Mouse (Mus musculus) c-Kit-positive CD71-positive TER-119-positive erythroid progenitor cells, embryonic 14.5 days (primary cell): ENCODE data around the gene Rabgef1.

Source experiments
- DNase-seq: peaks from one replicate; pipeline ENCODE4 v3.0.0-alpha.2; 2013; ENCODE audit warnings: low spot score

Rabgef1 gene

DNA sequence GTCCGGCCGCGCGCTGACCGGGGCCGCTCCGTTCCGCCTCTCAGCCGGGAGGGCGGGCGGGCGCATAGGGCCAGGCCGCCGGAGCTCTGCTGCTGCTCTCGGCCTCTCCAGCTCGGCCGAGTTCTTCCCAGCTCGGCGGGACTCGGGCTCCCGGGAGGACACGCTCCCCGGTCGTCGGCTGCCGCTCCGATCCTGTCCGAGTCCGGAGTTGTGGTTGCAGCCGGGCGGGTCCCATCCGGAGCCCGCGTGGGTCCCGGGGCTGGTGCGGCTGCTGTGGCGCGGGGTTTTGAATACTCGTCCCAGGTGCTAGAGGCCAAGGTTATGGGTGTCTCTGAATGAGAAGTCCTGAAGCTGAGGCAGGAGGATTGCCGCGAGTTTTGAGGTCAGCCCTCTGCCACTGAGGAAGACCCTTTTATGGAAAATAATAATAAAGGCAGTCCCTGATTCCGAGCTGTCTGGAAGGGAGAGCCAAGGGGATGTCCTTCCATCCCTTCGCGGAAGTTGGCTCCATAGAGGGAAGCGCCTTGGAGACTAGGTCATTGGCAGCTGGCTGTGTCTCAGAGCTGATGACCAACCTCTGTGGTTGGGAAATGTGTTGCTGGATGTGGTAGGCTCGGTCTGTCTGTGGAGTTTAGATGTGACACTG, 481 bp downstream of the Rabgef1 start:
- peak; percentile 38 for DNase-seq

DNA sequence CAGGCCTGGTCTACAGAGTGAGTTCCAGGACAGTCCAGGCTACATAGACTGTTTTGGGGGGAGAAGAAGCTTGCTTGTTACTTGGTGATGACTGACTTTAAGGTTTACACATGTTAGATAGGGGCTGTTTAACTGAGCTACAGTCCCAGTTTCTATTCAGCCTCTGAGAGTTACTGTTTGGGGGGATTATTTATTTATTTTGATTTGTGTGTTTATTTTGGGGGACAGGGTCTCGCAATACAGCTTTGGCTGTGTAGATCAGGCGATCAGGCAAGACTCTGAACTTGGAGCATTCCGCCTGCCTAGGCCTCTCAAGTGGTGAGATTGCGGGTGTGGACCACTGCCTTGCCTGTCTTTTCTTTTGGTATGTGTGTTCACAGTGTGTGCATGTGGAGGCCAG, 1.4 kb downstream of the Rabgef1 start:
- no peak for DNase-seq

DNA sequence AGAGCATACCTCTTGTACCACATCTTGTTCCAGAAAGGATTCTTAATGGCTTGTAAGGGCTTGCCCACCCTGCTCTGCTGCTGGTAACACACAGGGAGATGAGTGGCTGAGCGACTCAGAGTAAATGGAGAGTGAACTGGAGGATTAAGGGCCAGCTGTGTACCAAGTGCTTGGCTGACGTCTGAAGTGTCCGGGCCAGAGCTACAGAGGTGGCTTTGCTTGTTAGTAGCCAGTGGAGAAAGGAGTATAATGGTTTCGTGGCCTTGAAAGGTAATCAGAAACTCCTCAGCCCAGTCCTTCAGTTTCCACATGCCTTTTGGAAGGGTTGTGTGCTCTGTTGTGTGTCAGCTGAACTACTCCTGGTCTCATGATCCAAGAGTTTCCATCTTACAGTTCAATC, 6.3 kb downstream of the Rabgef1 start:
- no peak for DNase-seq

DNA sequence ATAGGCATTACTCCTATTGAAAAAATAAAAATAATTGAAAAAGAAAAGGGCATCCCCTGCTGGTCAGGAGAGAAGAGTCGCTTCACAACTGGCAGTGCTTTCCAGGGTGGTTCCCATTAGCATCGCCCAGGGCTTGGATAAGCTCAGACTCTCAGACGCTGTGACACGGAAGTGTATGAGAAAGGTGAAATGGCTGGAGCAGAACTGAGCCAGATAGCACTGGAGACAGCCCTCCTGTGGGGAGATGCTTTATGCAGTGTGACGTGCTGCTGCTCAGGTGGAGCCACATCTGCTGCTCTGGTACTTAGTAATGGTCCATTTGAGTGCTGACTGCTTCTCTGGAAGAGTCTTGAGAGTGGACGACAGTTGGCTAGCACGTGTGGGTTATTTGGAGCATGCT, 8.8 kb downstream of the Rabgef1 start:
- DNase-seq = no peak

DNA sequence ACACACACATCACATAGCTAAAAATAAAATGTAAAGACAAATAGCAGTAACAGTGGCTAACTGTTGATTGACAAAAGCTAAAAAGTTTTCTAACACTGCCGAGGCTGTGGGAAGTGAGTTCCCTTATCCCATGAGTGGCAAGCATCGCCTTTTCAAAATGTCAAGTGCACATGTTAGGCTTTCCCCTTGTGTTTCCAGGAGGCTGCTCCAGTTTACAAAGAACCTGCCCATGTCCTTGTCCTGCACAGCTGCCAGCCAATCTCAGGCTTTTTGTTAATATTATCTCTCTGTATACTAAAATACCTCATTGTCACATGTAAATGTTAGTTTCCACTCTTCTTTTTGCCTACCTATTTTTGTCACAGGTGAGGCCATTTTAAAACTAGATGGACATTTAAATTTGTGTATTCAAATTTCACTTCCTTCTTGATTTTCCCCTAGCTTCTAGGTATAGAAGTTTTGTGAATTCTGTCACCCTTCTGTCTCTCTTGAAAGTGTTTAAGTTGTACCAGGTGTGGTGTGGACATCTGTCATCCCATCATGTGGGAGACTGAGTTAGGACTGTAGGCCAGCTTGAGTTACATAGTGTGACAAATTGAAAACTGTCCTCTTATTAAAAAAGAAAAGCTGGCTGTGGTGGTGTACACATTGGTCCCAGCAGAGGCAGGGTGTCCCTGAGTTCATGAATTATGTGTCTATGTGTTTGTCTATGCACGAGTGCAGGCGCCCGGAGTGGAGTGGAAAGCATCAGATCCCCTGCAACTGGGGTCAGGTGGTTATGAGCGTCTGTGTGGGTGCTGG, 10.3 kb downstream of the Rabgef1 start:
- DNase-seq = no peak

DNA sequence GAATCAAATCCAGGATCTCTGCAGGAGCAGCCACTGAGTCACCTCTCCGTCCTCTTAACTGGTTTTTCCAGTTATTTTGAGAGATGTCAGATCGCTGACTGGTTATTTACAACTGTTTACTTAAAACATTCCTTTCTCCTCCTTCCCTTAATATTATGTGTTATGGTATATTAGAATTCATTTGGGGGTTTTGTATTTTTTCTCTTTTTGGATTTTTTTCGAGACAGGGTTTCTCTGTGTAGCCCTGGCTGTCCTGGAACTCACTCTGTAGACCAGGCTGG, 10.9 kb downstream of the Rabgef1 start:
- no peak for DNase-seq

DNA sequence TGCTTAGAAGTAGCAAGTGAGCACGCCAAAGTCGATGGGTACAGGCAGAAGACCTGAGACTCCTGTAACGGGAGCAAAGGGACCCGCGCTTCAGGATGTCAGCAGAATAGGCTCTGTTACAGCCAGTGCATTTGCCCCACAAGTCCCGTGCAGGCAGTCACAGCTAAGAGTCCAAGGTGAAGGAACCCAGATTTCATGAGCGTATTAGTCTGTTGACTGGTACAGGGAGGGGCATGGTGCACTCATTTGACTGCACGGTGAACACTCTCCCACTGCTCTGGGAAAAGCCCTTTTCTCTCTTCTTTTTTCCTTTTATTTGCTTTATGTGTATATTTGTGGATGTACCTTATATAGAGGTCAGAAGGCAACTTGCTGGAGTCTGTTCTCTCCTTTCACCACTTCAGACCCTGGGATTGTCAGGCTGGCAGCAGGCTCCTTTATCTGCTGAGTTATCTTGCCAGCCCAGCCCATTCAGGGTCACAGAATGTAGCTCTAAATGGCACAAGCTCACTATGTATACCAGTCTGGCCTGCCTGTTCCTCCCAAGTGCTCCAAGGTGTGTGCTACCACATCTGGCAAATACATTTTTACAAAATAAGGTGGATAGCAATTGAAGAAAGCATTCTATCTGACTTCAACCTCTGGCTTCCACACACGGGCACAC, 12.7 kb downstream of the Rabgef1 start:
- DNase-seq = no peak

DNA sequence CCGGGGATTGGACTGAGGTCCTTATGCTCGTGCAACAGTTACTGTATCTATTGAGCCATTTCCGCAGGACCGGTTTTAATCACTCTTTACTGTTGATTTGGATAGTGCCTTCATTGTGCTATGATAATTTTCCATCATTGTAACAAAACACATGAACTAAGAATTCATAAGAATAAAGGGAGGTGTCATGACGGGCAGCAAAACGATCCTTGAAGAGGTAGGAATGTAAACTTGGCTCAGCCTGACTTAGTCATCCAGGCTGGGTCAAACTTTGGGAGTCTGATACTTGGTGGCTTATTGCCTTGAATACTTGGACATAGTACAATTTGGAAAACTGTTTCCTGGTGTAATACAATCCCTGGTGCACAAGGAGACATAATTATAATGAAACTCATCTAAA, 13.7 kb downstream of the Rabgef1 start:
- no peak for DNase-seq

DNA sequence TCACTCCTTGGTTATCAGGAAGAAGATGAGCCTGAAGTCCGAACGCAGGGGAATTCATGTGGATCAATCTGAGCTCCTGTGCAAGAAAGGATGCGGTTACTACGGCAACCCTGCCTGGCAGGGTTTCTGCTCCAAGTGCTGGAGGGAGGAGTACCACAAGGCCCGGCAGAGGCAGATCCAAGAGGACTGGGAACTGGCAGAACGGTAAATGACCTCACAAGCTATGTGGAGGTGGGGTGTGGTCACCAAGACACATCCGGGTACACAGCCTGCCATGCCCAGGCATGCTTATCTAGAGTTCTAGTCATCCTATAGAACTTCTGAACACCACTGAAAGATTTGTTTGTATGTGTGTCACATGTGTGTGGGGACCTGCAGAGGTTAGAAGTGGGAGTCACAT, 15.8 kb downstream of the Rabgef1 start:
- no peak for DNase-seq

DNA sequence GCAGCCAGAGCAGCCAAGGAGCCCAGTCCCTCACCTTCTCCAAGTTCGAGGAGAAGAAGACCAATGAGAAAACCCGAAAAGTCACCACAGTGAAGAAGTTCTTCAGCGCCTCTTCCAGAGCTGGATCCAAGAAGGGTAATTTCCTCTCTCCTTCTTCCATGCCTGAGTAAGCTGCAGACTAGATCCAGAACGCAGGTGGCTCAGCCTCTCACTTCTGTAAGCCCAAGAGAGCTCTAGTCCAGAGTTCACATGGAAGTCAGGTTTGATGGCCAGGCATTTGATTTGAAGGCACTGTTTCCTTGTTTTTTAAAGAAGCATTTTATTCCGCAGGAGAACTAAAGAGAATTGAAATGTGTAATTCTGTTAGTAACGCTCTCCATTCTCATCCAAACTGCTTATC, 19.3 kb downstream of the Rabgef1 start:
- no peak for DNase-seq

DNA sequence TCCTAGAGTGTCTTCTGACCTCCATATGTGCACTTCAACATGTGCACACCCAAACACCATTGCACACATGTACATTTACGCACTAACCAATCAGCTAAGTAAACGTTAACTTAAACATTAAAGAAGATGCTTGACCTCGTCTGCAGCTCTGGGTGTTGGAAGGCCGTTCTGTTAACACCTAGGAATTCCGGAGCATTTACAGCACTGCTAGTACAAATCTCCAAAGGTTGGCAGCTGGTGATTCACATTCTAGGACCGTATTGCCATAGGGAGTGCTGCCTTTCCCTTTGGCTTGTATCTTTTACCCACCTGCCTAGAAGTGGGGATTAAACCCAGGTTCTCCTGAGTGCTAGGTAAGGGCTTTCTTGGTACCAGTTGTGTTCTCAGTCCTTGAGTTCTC, 20.3 kb downstream of the Rabgef1 start:
- DNase-seq = no peak

DNA sequence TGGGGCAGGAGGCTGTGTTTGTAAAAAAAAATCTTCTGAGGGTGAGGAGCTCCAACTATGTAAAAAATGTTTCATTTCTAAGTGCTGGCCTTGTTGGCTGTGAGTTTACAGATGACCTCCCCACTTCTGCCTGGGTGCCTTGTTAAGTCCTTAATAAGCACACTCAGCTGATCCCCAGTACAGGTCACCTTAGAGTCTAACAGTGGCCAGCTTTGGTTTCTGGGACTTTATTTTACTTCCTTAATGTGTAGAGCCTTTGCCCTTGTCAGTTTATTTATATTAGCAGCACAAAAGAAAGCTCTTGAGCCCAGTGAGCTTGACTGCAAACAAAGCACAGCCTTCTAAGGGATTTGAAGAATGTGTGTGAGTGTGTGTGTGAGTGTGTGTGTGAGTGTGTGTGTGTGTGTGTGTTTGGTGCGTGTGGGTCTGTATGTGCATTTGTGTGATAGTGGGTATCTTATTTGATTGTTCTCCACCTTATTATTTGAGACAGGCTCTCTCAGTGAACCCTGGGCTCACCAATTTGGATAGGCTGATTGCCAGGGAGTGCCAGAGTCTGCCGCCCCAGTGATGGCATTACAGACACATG, 20.9 kb downstream of the Rabgef1 start:
- no peak for DNase-seq

DNA sequence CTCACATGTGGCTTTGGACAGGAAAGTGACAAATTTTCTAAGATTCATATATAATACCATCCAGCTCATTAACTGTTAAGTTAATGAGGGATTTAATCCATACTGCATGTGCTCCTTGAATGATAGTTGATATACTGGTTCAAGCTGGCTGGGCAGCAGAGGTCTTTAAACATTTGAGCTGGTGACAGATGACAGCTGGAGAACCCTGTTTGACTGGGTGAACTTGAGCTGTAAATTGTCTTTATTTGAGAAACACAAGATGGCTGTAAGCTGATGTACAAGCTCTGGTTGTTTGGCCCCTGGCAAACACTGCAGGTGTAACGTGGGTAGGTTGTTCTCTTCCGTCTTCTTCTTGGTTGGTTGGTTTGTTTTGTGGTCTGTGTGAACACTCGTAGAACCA, 22.2 kb downstream of the Rabgef1 start:
- no peak for DNase-seq

DNA sequence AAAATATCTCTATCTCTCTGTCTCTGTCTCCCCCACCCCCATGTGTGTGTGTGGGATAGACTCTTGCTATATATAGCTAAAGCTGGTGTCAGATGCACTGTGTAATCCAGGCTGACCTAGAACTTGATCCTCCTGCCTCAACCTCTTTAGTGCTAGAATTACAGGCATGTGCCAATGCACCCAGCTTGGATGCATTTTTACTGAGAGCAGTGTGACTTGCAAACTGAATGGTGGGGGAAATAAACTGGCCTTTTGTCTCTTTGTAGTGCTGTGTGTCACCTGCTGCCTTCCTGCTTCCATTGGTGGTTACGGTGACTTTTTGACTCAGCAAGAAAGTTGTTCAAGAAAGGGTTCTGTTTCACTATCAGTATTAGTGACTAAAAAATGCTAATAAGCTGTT, 24.7 kb downstream of the Rabgef1 start:
- no peak for DNase-seq

DNA sequence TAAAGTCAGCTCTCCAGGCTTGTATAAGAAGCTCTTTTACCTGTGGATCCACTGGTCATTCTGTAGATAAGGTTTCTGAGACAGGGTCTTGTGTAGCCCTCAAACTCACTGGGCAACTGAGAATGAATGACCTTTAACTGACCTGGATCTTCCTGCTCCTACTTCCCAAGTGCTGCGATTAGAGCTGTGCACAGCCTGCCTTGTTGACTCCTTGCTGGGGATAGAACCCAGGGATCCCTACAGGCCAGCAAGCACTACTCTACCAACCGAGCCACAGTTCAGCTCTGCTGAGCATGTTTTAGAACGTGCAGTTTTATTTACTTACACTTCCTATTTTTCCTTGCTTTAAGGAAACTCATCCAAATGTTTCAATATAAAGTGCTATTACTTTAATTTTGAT, 25.9 kb downstream of the Rabgef1 start:
- no peak for DNase-seq

DNA sequence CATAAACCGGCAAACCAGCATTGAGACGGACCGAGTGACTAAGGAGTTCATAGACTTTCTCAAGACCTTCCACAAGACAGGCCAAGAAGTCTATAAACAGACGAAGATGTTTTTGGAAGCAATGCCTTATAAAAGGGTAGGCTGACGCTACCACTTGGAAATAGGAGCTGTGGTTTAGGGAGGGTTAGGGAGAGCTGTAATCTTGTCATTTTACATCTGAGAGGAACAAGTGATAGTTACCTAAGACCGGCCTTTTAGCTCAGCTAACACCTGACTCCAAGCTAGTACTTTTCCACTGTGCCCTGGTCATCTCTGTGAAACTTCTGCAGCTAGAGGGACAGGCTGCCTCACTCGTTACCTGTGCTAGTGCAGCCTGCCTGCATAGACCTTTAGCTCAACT, 26.4 kb downstream of the Rabgef1 start:
- no peak for DNase-seq

DNA sequence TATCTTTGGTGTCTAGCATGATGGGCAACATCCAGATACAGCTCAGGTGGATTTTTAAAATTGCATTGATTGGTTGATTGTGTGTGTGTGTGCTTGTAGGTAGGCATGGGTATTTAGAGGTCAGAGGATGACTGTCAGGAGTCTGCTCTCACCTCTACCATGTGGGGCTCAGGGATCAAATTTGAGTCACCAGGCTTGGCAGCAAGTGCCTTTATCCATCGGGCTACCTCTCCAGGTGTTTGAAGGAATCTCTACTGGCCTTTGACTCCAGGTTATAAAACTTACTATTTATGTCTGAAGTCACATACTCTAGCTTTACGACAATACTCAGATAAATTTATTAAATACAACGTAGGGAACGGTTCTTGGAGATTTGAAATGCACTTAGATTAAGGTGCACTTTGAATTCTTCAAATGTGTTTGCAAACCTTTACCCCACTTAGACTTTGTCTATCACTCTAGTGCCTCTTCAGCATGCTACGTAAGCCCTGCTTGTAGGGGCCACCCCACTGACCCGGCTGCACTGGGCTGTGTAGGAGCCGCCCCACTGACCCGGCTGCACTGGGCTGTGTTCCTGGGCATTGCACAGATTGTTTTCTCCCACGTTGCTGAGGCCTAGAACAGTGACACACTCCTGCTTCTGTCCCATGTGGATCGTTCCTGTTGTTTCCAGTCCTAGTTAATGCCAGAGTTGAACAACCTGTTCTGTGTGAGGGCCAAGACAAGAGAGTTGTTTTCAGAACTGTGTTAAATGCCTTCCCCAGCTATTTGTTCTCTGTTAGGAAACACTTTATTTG, 28.8 kb downstream of the Rabgef1 start:
- DNase-seq = no peak

DNA sequence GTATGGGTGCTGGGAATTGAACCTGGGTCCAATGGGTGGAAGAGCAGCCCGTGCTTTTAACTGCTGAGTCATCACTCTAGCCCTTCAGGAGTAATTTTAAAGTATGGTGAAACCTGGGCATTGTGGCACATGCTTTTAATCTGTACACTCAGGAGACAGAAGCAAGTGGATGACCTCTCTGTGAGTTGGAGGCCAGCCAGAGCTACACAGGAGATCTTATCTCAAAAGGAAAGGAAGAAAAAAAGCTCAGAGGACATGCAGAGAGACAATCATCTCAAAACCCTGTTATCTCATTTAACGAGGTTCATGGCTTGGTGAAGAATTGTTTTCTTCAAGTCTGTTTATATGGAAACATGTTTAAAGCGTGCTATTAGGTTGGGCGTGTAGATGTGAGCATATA, 32.4 kb downstream of the Rabgef1 start:
- no peak for DNase-seq

DNA sequence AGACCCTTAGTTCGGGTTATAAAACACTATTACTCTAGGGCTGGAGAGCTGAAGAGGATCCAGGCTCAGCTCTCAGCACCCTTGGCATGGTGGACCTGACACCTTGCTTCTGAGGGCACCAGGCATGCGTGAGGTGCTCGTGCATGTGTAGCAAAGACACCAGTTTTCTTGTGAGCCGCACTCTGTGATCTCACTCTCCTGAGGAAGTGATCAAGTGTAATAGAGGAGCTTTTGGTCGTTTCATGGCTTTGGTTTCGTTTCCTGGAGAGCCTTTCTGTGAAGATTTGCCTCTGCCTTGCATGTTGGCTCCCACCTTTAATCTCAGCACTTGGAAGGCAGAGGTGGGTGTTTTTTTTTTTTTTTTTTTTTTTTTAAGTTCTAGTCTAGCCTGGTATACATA, 33.0 kb downstream of the Rabgef1 start:
- no peak for DNase-seq

DNA sequence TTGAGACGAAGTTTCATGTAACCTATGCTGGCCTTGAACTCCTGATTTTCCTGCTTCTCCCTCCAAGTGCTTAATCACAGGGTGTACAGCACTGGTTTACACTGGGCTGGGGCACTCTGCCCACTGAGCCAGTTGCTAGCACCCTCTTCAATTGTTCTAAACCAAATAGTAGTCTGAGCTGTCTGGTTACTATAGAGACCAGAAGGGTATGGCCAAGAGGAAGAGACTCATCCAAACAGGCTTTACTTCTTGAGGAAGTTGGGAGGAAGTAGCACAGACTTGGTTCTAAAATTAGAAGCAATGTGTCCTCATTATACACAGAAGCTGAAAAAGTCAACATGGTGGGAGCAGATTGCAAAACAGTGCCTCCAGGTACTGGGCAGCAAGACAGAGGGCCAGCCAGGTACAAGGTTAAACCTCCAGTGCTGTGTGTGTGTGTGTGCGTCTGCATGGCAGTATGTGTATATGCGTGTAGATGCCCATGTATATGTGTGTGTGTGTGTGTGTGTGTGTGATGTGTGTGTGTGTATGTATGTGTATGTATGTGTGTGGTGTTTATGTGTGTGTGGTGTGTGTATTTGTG, 33.9 kb downstream of the Rabgef1 start:
- DNase-seq = no peak

DNA sequence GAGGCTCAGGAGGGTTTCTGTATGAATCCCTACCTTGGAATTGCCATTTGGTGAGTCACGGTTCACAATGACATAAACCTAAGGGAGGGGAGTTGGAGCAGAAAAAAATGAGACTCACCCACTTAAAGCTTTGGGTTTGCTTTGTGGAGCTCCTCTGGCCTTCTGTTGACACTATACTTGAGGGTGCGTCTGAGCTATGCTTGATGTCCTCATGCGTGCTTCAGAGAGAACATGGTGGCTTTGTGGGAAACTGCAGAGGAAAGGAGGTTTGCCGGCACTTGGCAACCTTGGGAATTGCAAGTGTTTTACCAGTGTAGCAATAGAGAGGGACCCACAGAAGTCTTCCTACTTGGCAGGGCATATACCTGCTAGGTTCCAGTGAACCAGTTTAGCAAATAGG, 35.7 kb downstream of the Rabgef1 start:
- DNase-seq = no peak

DNA sequence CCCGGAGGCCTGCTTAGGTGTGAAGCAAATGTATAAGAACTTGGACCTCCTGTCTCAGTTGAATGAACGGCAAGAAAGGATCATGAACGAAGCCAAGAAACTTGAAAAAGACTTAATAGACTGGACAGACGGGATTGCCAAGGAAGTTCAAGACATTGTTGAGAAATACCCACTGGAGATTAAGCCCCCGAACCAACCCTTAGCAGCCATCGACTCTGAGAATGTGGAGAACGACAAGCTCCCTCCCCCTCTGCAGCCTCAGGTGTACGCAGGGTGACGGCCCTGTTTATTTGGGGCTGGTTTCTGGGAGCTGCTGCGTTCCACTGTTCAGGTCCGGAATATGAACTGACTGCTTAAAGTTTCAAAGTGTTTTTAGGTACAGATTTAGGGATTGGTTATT, 41.4 kb downstream of the Rabgef1 start:
- no peak for DNase-seq
